Mouse (Mus musculus) embryonic facial prominence, embryonic 10.5 days (tissue): ENCODE data around the gene Urad. TPM values are rescaled to one million over a fixed set of nuclear protein-coding genes. Genes with fewer than 3 reads are reported as not detected.

ENCODE experiments used
- DNase-seq: peaks from one replicate; pipeline ENCODE4 v3.0.0-alpha.2; 2017; ENCODE audit warnings: low spot score
- H3K27ac ChIP-seq: fragments of 300-500 bp; sonication (generic); replicated peaks from 2 replicates; pipeline ENCODE4 v1.5.1; 2016; ENCODE audit warnings: mild to moderate bottlenecking
- H3K27me3 ChIP-seq: fragments of 300-500 bp; sonication (generic); replicated peaks from 2 replicates; pipeline ENCODE4 v1.6.1; 2016; ENCODE audit warnings: low read depth, mild to moderate bottlenecking; ENCODE audit not compliant: poor library complexity, severe bottlenecking
- H3K36me3 ChIP-seq: fragments of 300-500 bp; sonication (generic); replicated peaks from 2 replicates; pipeline ENCODE4 v1.6.1; 2016; ENCODE audit warnings: mild to moderate bottlenecking, moderate library complexity
- H3K4me1 ChIP-seq: fragments of 300-500 bp; sonication (generic); 2 replicates; pipeline ENCODE4 v1.6.1; 2016
- H3K4me3 ChIP-seq: fragments of 300-500 bp; sonication (generic); 2 replicates; pipeline ENCODE4 v1.5.1; 2016; ENCODE audit warnings: mild to moderate bottlenecking, moderate library complexity
- H3K9me3 ChIP-seq: fragments of 300-500 bp; sonication (generic); 2 replicates; pipeline ENCODE4 v1.6.1; 2016; ENCODE audit warnings: mild to moderate bottlenecking
- WGBS: fragments of 180-500 bp; shearing (Covaris S2); methylation state at CpG from one replicate; pipeline ENCODE4 v1.1.7; 2016; 5-methylcytosine and 5-hydroxymethylcytosine counted together
- polyA plus RNA-seq: library from polyadenylated mRNA; unstranded; fragments of >200 nt; fragmentation: Nextera tagmentation; extraction: Ambion mirVana; gene quantifications from 2 replicates; pipeline ENCODE4 v1.2.1, GENCODE M21; 2016

Urad gene
- not detected in 2 replicates for polyA plus RNA-seq

DNA sequence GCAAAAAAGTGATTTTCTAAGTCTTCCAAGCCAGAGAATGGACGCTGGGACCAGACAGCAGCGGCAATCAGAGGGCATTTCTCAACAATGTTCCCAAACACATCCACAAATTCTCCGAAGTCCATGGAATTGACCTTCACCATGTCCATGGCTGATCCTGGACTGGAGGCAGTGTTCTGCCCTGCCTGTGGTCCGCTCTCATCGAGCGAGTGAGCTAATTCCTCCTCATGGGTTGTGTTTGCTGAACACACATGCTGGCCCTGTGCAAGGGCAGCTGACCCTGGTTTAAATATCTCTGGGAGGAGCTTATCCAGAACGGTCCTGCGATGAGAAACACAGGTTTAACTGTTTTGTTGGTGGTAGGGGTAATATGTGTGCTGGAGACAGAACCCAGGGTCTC is at the start of gene Urad:
TSS of gene Urad (minus strand) at position 258 of the 400 bp plus-strand sequence.
- DNase-seq: no peak
- H3K4me3 ChIP-seq: no peak within 1 kb of the TSS
- H3K36me3 ChIP-seq: no peaks in the 10 kb centered on the region
- no peak within 1 kb of the TSS for H3K27ac ChIP-seq
- H3K27me3 ChIP-seq: peaks cover 62% of the 10 kb centered on the region
- H3K9me3 ChIP-seq: no peaks in the 10 kb centered on the region
- 73% methylated on average over 8 of the region's 8 CpGs for WGBS
- H3K4me1 ChIP-seq: no peaks in the 10 kb centered on the region

DNA sequence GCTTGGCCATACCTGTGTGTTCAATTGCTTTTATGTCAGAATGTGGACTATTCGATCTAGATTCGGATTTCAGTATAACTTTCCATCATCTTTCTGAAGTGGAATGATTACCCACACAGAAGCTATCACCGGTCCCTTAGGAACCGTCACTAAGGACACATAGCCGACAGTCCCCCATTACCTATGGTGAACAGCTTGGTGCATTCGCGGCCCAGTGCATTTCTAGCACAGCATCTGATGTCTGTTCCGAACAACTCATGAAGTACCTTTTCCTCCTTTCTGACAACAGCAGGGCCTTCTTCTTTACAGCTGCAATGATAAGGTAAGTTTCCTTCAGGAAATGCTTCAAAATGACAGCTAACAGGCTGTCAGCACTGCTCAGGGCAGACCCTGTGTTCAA is 48.0 kb upstream of the Urad start:
- WGBS: 86% methylated on average over 8 of the region's 8 CpGs
- no peak for DNase-seq
- H3K9me3 ChIP-seq: no peaks in the 10 kb centered on the region
- H3K4me1 ChIP-seq: no peaks in the 10 kb centered on the region
- H3K27me3 ChIP-seq: no peaks in the 10 kb centered on the region
- H3K4me3 ChIP-seq: no peak overlapping the region
- no peaks in the 10 kb centered on the region for H3K36me3 ChIP-seq
- no peak overlapping the region for H3K27ac ChIP-seq

DNA sequence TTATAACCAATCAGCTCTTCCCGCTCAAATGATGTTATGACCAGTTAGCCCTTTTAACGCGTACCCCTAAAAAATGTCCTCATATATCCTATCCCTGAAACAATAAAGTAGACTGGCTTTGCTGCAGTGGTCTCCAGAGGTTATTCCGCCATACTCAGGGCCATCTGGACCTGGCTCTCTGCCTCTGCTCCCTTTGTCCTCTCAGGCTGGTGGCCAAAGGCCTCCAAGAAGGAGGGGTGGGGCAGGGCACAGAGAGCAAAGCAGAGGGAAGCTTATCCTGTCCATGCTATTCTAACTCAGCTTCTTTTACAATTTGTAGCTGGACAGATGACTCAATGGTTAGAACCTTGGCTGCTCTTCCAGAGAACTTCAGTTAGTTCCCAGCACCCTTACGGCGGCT is 46.0 kb upstream of the Urad start:
- H3K27ac ChIP-seq: no peak overlapping the region
- no peaks in the 10 kb centered on the region for H3K9me3 ChIP-seq
- H3K27me3 ChIP-seq: no peaks in the 10 kb centered on the region
- no peak overlapping the region for H3K4me3 ChIP-seq
- DNase-seq: no peak
- 96% methylated on average over 6 of the region's 6 CpGs for WGBS
- H3K4me1 ChIP-seq: no peaks in the 10 kb centered on the region
- no peaks in the 10 kb centered on the region for H3K36me3 ChIP-seq

DNA sequence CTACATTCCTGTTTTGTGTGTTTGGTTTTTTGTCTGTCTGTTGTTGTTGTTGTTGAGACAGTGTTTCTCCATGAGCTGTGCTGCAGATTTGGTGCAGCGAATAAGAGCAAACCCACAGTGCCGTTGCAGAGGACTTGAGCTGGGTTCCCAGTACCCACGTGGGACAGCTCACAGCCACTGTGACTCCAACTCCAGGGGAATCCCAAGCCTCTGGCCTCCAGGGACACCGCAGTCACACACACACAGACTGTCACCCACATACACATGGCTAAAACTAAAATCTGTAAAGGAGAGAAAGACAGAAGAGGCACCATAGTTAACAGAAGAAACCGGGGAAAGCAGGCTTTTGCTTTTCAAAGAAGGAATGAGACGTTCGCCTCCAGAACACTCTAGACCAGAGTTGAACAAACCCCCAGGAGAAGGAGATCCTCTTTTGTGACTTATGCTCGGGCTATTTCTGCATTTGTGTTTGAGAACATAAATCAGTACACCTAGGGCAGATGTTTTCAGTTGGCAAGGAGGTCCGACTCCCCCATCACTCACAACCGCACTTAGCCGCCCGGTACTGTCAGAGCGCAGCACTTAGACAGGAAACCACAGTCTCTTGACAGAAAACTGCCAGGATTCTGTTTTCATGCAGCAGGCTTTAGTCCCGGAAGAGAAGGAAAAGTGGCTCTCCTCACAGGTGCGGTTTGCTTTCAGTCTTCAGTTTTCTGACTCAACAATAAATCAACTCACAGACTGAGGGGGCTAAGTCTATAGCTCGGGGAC is 43.9 kb upstream of the Urad start:
- WGBS: 74% methylated on average over 16 of the region's 16 CpGs

DNA sequence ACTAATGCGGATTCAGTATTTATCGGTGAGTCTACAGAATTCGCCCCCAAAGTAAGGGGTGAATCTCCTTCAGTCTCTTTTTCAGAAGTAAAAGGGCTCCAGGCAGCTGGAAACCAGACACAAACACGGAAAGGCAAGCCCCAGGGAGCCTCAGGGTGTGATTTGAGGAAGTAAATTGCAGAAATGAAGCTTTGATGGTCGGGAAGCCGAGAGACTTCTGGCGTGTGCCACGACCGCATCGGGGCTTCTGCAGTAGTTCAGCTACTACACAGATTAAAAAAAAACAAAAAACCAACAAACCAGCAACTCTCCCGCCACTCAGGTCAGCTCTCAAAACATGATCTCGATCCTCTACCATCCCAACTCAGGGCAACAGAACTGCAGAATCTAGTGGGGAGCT is 40.8 kb upstream of the Urad start:
- 82% methylated on average over 12 of the region's 12 CpGs for whole genome bisulfite sequencing
- DNase-seq: no peak
- Histone ChIP-seq H3K27me3 (no peaks in the 10 kb centered on the region), H3K27ac (no peak overlapping the region), H3K9me3 (no peaks in the 10 kb centered on the region), H3K36me3 (no peaks in the 10 kb centered on the region), H3K4me3 (no peak overlapping the region), H3K4me1 (no peaks in the 10 kb centered on the region)

More for the DNA sequence above, 43.9 kb upstream of the Urad start:
- Histone ChIP-seq H3K4me1 (no peaks in the 10 kb centered on the region), H3K36me3 (no peaks in the 10 kb centered on the region), H3K4me3 (no peak overlapping the region), H3K27ac (no peak overlapping the region), H3K27me3 (no peaks in the 10 kb centered on the region), H3K9me3 (no peaks in the 10 kb centered on the region)
- DNase-seq: no peak

DNA sequence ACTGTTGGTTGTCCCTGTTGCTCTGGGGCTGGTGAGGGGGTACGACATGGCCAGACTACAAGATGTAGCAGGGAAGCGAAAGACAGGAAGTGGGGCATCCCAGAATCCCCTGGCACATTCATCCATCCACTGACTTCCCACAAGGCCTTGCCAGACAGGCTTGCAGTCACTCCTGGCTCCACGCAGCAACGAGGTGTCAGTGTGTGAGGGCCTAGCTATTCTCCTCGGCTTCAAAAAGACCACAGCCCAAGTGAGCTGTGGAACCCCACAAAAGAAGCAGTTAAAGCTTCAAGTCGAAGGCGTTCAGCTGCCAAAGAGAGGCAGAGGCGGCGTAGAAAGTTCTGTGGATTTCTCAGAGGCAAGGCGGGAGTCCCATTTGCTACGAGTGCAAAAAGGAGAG is 36.2 kb upstream of the Urad start:
- no peak for DNase-seq
- 90% methylated on average over 11 of the region's 11 CpGs for WGBS
- H3K9me3 ChIP-seq: no peaks in the 10 kb centered on the region

DNA sequence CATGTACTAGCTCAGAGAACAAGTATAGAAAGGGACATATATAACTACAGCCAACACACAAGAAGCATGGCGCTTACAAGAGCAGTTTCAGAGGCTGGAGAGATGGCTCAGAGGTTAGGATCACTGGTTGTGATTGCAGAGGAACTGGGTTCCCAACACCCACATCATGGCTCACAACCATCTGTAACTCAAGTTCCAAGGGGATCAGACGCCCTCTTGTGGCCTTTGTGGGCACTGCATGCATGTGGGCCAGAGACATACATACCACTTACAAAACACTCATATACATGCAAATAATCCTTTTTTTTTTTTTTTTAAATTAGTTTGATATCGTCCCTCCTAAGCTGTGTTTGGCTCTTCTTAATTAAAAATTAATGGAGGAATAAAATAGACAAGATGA is 35.3 kb upstream of the Urad start:
- Histone ChIP-seq H3K27ac (no peak overlapping the region), H3K4me3 (no peak overlapping the region), H3K36me3 (no peaks in the 10 kb centered on the region), H3K9me3 (no peaks in the 10 kb centered on the region), H3K27me3 (no peaks in the 10 kb centered on the region), H3K4me1 (0 out of 2 replicates have a peak, but pooled peaks cover 6% of the 10 kb centered on the region)
- peak; percentile 37 for DNase-seq
- WGBS: 43% methylated on average over 3 of the region's 3 CpGs

More for the DNA sequence above, 36.2 kb upstream of the Urad start:
- no peak overlapping the region for H3K27ac ChIP-seq
- H3K27me3 ChIP-seq: no peaks in the 10 kb centered on the region
- no peaks in the 10 kb centered on the region for H3K36me3 ChIP-seq
- 0 out of 2 replicates have a peak, but pooled peaks cover 6% of the 10 kb centered on the region for H3K4me1 ChIP-seq
- no peak overlapping the region for H3K4me3 ChIP-seq

DNA sequence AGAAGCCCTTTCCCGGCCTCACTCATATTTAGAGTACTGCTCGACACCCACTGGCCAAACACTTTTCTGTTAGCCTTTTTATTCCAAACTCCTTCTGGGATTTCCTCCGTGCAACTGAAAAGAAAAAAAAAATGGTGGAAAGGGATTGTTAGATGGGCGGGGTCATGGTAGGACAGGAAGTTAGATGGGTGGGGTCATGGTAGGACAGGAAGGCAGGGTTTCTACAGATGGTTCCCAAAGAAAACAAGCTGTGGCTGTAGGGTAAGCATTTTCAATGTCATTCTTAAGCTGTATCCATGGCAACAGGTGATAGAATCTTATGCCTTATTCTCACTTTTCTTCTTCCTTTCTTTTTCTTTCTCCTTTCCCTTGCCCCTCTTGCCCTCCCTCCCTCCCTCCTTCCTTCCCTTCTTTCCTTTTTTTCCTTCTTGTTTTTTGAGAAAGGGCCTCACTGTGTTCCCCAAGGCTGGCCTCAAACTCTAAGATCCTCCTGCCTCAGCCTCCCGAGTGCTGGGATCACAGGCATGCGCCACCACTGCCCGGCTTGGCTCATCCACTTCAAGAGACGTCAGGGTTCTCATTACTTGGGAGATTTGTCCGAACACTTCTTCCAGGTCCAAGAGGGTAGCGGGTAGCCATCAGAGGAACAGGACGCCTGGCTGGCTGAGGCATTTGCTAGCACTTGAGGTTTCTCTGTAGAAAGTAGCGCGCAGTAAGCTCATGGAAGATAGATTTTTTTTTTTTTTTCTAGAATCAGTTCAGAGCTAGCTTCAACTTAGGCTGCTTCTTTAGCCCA is 34.2 kb upstream of the Urad start:
- no peaks in the 10 kb centered on the region for H3K36me3 ChIP-seq
- no peaks in the 10 kb centered on the region for H3K9me3 ChIP-seq
- whole genome bisulfite sequencing: 94% methylated on average over 13 of the region's 13 CpGs
- H3K27ac ChIP-seq: no peak overlapping the region
- 0 out of 2 replicates have a peak, but pooled peaks cover 6% of the 10 kb centered on the region for H3K4me1 ChIP-seq
- H3K4me3 ChIP-seq: no peak overlapping the region
- DNase-seq: no peak
- H3K27me3 ChIP-seq: no peaks in the 10 kb centered on the region

DNA sequence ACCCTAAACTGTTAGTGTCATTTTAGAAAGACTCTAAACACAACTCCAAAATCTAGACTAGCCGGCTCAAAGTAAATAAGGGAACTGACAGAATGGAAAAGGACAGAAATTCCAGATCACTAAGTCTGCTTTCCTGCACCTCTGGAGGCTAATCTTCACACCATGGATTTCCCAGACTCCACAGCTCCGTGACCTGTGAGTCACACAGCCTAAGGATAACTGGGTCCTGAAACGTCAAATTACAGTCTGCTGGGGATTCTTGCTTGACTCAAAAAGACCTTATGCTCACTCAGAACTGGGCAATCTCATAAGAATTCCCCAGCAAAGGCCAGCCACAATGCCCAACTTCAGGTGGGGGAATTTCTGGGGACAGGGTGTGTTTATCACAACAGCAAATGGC is 33.5 kb upstream of the Urad start:
- WGBS: 77% methylated on average over 3 of the region's 3 CpGs
- H3K4me3 ChIP-seq: no peak overlapping the region
- no peaks in the 10 kb centered on the region for H3K9me3 ChIP-seq
- H3K27me3 ChIP-seq: no peaks in the 10 kb centered on the region
- no peak for DNase-seq
- H3K27ac ChIP-seq: no peak overlapping the region
- 0 out of 2 replicates have a peak, but pooled peaks cover 6% of the 10 kb centered on the region for H3K4me1 ChIP-seq
- H3K36me3 ChIP-seq: no peaks in the 10 kb centered on the region

DNA sequence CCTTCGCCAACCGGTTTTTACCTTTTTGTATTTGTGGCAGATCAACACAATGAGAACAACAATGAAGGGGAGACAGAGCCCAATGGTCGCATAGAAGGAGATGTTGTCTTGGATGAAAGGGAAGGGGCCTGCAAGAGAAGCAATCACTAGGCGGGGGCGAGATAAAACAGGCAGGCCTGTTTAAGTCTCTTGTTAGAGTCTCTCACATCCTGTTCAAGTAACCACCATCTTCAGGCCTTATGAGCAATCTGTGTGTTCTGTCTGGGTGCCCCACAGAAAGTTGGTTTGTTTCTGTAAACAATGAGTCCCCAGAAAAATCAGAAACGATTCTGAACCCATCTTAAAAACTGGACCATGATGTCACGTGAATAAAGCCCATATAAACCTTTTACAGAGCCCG is 32.7 kb upstream of the Urad start:
- WGBS: 77% methylated on average over 8 of the region's 8 CpGs
- no peaks in the 10 kb centered on the region for H3K9me3 ChIP-seq
- no peaks in the 10 kb centered on the region for H3K27me3 ChIP-seq
- 0 out of 2 replicates have a peak, but pooled peaks cover 6% of the 10 kb centered on the region for H3K4me1 ChIP-seq
- H3K36me3 ChIP-seq: no peaks in the 10 kb centered on the region
- no peak overlapping the region for H3K27ac ChIP-seq
- no peak overlapping the region for H3K4me3 ChIP-seq
- DNase-seq: no peak

DNA sequence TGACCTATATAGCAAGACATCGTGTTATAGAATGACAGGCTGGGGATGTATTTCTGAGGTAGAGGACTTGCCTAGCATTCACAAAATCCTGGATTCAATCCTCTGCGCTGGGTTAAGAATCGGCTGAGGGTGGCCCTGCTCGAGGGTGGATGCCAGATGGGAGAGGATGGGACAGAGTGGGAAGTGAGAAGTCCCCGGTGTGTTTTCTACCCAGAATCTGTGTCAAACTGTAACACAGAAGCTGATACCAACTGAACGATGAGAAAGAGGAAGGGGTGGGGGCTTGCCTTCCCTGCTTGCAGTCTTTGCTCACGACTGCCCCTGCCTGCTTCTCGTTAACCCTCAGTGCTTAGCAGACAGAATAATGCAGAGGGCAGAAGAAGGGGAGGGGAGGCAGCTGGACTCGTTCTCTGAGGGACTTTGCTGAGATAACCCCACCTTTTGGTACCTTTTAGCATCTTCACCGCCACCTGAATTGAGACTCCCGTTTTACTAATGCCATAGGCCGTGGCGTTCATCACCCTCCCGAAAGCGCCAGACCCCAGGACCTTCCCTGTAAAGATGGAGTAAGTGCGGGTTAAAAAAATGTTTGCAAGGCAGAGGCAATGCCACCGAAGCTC is 32.0 kb upstream of the Urad start:
- Histone ChIP-seq H3K27me3 (no peaks in the 10 kb centered on the region), H3K4me1 (0 out of 2 replicates have a peak, but pooled peaks cover 6% of the 10 kb centered on the region), H3K9me3 (no peaks in the 10 kb centered on the region), H3K4me3 (no peak overlapping the region), H3K27ac (no peak overlapping the region), H3K36me3 (no peaks in the 10 kb centered on the region)
- DNase-seq: no peak
- WGBS: 64% methylated on average over 17 of the region's 17 CpGs

DNA sequence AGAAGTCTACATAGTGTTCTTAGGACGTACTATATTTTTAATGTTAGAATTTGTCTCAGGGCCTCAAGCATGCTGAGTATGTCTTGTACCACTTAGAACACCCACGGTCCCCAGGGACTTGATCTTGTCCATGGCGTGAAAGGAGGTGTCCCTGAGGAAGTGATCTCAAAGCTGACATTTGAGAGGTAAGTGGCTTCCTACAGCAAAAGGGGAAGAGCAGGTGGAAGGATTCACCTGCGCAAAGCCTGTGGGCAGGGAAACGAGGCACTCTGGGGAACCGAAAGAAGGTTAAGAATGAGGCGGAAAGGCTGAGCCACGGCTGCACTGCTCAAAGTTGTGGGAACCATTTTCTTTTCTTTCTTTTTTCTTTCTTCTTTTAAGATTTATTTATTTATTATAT is 29.7 kb upstream of the Urad start:
- H3K4me3 ChIP-seq: no peak overlapping the region
- no peak for DNase-seq
- 0 out of 2 replicates have a peak, but pooled peaks cover 6% of the 10 kb centered on the region for H3K4me1 ChIP-seq
- no peaks in the 10 kb centered on the region for H3K9me3 ChIP-seq
- no peak overlapping the region for H3K27ac ChIP-seq
- WGBS: 91% methylated on average over 8 of the region's 8 CpGs
- no peaks in the 10 kb centered on the region for H3K27me3 ChIP-seq
- H3K36me3 ChIP-seq: no peaks in the 10 kb centered on the region
